Mouse (Mus musculus) limb, embryonic 12.5 days (tissue): ENCODE data around the gene Depdc7. TPM values are rescaled to one million over a fixed set of nuclear protein-coding genes. Genes with fewer than 3 reads are reported as not detected.

ENCODE experiments used
- ATAC-seq: fragments of 200-750 bp; cut with Nextera tagmentation; 2 replicates; pipeline ENCODE4 v1.8.0; 2017; ENCODE audit warnings: low read depth, moderate TSS enrichment; ENCODE audit not compliant: insufficient number of reproducible peaks, insufficient read depth, low FRiP score, low TSS enrichment
- H3K27ac ChIP-seq: fragments of 300-500 bp; sonication (generic); 2 replicates; pipeline ENCODE4 v1.5.1; 2016; ENCODE audit warnings: mild to moderate bottlenecking, moderate library complexity
- H3K27me3 ChIP-seq: fragments of 300-500 bp; sonication (generic); 2 replicates; pipeline ENCODE4 v1.6.1; 2016; ENCODE audit warnings: mild to moderate bottlenecking, moderate library complexity
- H3K36me3 ChIP-seq: fragments of 300-500 bp; sonication (generic); 2 replicates; pipeline ENCODE4 v1.6.1; 2016; ENCODE audit warnings: mild to moderate bottlenecking, moderate library complexity
- H3K4me1 ChIP-seq: fragments of 300-500 bp; sonication (generic); replicated peaks from 2 replicates; pipeline ENCODE4 v1.6.1; 2016
- H3K4me2 ChIP-seq: fragments of 300-500 bp; sonication (generic); 2 replicates; pipeline ENCODE4 v1.6.1; 2016; ENCODE audit warnings: mild to moderate bottlenecking, moderate library complexity
- H3K4me3 ChIP-seq: fragments of 300-500 bp; sonication (generic); replicated peaks from 2 replicates; pipeline ENCODE4 v1.5.1; 2016; ENCODE audit warnings: mild to moderate bottlenecking
- H3K9ac ChIP-seq: fragments of 300-500 bp; sonication (generic); replicated peaks from 2 replicates; pipeline ENCODE4 v1.6.1; 2016; ENCODE audit warnings: mild to moderate bottlenecking, moderate library complexity
- H3K9me3 ChIP-seq: fragments of 300-500 bp; sonication (generic); 2 replicates; pipeline ENCODE4 v1.6.1; 2016; ENCODE audit warnings: mild to moderate bottlenecking, moderate library complexity
- WGBS: fragments of 180-500 bp; shearing (Covaris S2); methylation state at CpG from one replicate; pipeline ENCODE4 v1.1.7; 2016; 5-methylcytosine and 5-hydroxymethylcytosine counted together
- polyA plus RNA-seq: library from polyadenylated mRNA; unstranded; fragments of >200 nt; fragmentation: Nextera tagmentation; extraction: Ambion mirVana; gene quantifications from 2 replicates; pipeline ENCODE4 v1.2.1, GENCODE M21; 2016

Gene Depdc7
- polyA plus RNA-seq, result 4.0 and 4.5 TPM in 2 replicates

- Histone ChIP-seq H3K9ac (peak within 1 kb of the TSS; percentile 81), H3K27ac (no peak within 1 kb of the TSS), H3K4me3 (peak within 1 kb of the TSS; percentile 78), H3K9me3 (no peaks in the 10 kb centered on the region), H3K4me2 (peak within 1 kb of the TSS; percentile 93), H3K27me3 (peaks cover 33% of the 10 kb centered on the region), H3K36me3 (no peaks in the 10 kb centered on the region), H3K4me1 (peaks cover 16% of the 10 kb centered on the region; the same call in 1 of the 2 replicates)
- under 1% methylated on average over 31 of the region's 31 CpGs for WGBS
- peak; percentile 82 for ATAC-seq
Measured at GRCm38 (mm10) chr2:104742741-104743064, at the start of gene Depdc7. Depdc7 (minus strand) TSS chr2:104742878.

- ATAC-seq, result no peak
- H3K36me3 ChIP-seq, result peaks cover 75% of the 10 kb centered on the region
Measured at GRCm38 (mm10) chr2:104774763-104775162, 32.1 kb upstream of the Depdc7 start.

GRCm38 (mm10) chr2:104768697-104769096, 26.0 kb upstream of the Depdc7 start:
- no peak for ATAC-seq
- WGBS, result 90% methylated on average over 1 of the region's 1 CpGs
- Histone ChIP-seq H3K27me3 (no peaks in the 10 kb centered on the region), H3K4me2 (no peak overlapping the region), H3K4me3 (no peak overlapping the region), H3K9ac (no peak overlapping the region), H3K4me1 (no peaks in the 10 kb centered on the region), H3K36me3 (peaks cover 74% of the 10 kb centered on the region), H3K9me3 (no peaks in the 10 kb centered on the region), H3K27ac (no peak overlapping the region)

More at GRCm38 (mm10) chr2:104774763-104775162, 32.1 kb upstream of the Depdc7 start:
- H3K4me2 ChIP-seq, result no peak overlapping the region
- H3K9me3 ChIP-seq, result no peaks in the 10 kb centered on the region
- no peak overlapping the region for H3K9ac ChIP-seq
- 85% methylated on average over 1 of the region's 1 CpGs for WGBS
- H3K4me3 ChIP-seq, result no peak overlapping the region
- H3K4me1 ChIP-seq, result no peaks in the 10 kb centered on the region
- H3K27ac ChIP-seq, result no peak overlapping the region
- no peaks in the 10 kb centered on the region for H3K27me3 ChIP-seq

GRCm38 (mm10) chr2:104764018-104764417, 21.3 kb upstream of the Depdc7 start:
- 91% methylated on average over 4 of the region's 4 CpGs for WGBS
- no peak overlapping the region for H3K4me2 ChIP-seq
- H3K9ac ChIP-seq, result no peak overlapping the region
- no peak overlapping the region for H3K27ac ChIP-seq
- no peaks in the 10 kb centered on the region for H3K9me3 ChIP-seq
- H3K36me3 ChIP-seq, result peaks cover 72% of the 10 kb centered on the region
- H3K27me3 ChIP-seq, result no peaks in the 10 kb centered on the region
- H3K4me1 ChIP-seq, result no peaks in the 10 kb centered on the region
- no peak for ATAC-seq
- H3K4me3 ChIP-seq, result no peak overlapping the region

GRCm38 (mm10) chr2:104763134-104763703, 20.5 kb upstream of the Depdc7 start:
- peaks cover 70% of the 10 kb centered on the region for H3K36me3 ChIP-seq

GRCm38 (mm10) chr2:104750611-104751010, 7.9 kb upstream of the Depdc7 start:
- no peaks in the 10 kb centered on the region for H3K27me3 ChIP-seq
- H3K9ac ChIP-seq, result no peak overlapping the region
- no peak overlapping the region for H3K4me3 ChIP-seq
- ATAC-seq, result no peak
- no peaks in the 10 kb centered on the region for H3K4me1 ChIP-seq
- no peak overlapping the region for H3K27ac ChIP-seq
- H3K9me3 ChIP-seq, result no peaks in the 10 kb centered on the region
- 68% methylated on average over 3 of the region's 3 CpGs for WGBS
- peaks cover 11% of the 10 kb centered on the region for H3K36me3 ChIP-seq
- no peak overlapping the region for H3K4me2 ChIP-seq

More at GRCm38 (mm10) chr2:104763134-104763703, 20.5 kb upstream of the Depdc7 start:
- no peak for ATAC-seq
- Histone ChIP-seq H3K4me1 (no peaks in the 10 kb centered on the region), H3K9ac (no peak overlapping the region), H3K4me2 (no peak overlapping the region), H3K9me3 (no peaks in the 10 kb centered on the region), H3K4me3 (no peak overlapping the region), H3K27me3 (no peaks in the 10 kb centered on the region), H3K27ac (no peak overlapping the region)
- WGBS, result 86% methylated on average over 8 of the region's 8 CpGs

GRCm38 (mm10) chr2:104748652-104749183, 6.0 kb upstream of the Depdc7 start:
- 78% methylated on average over 5 of the region's 5 CpGs for WGBS
- no peak for ATAC-seq
- H3K4me2 ChIP-seq, result no peak overlapping the region
- no peak overlapping the region for H3K9ac ChIP-seq
- peaks cover 5% of the 10 kb centered on the region for H3K36me3 ChIP-seq
- no peak overlapping the region for H3K27ac ChIP-seq
- no peaks in the 10 kb centered on the region for H3K4me1 ChIP-seq
- no peaks in the 10 kb centered on the region for H3K9me3 ChIP-seq
- H3K4me3 ChIP-seq, result no peak overlapping the region
- peaks cover 3% of the 10 kb centered on the region; the same call in 1 of the 2 replicates for H3K27me3 ChIP-seq

- Histone ChIP-seq H3K9me3 (no peaks in the 10 kb centered on the region), H3K27ac (no peak overlapping the region), H3K27me3 (peaks cover 26% of the 10 kb centered on the region), H3K36me3 (no peaks in the 10 kb centered on the region), H3K9ac (no peak overlapping the region), H3K4me2 (no peak overlapping the region), H3K4me1 (peaks cover 13% of the 10 kb centered on the region; the same call in 1 of the 2 replicates), H3K4me3 (no peak overlapping the region)
- 56% methylated on average over 8 of the region's 8 CpGs for WGBS
- ATAC-seq, result no peak
Measured at GRCm38 (mm10) chr2:104746251-104746650, 3.6 kb upstream of the Depdc7 start.

- Histone ChIP-seq H3K27me3 (peaks cover 33% of the 10 kb centered on the region), H3K4me1 (peaks cover 16% of the 10 kb centered on the region; the same call in 1 of the 2 replicates), H3K4me3 (no peak overlapping the region), H3K4me2 (no peak overlapping the region), H3K9me3 (no peaks in the 10 kb centered on the region), H3K9ac (no peak overlapping the region), H3K27ac (no peak overlapping the region), H3K36me3 (no peaks in the 10 kb centered on the region)
- ATAC-seq, result no peak
- WGBS, result 44% methylated on average over 5 of the region's 5 CpGs
Measured at GRCm38 (mm10) chr2:104743971-104744370, 1.3 kb upstream of the Depdc7 start.

GRCm38 (mm10) chr2:104743160-104743559, 482 bp upstream of the Depdc7 start:
- H3K4me3 ChIP-seq, result peak overlapping the region; percentile 78
- peaks cover 33% of the 10 kb centered on the region for H3K27me3 ChIP-seq
- no peak for ATAC-seq
- H3K4me1 ChIP-seq, result peaks cover 16% of the 10 kb centered on the region; the same call in 1 of the 2 replicates
- 10% methylated on average over 7 of the region's 7 CpGs for WGBS
- no peaks in the 10 kb centered on the region for H3K9me3 ChIP-seq
- H3K9ac ChIP-seq, result peak overlapping the region; percentile 81; the same call in 1 of the 2 replicates
- no peak overlapping the region for H3K27ac ChIP-seq
- H3K4me2 ChIP-seq, result peak overlapping the region; percentile 93
- H3K36me3 ChIP-seq, result no peaks in the 10 kb centered on the region

- Histone ChIP-seq H3K9ac (peak overlapping the region; percentile 81), H3K27ac (no peak overlapping the region), H3K36me3 (no peaks in the 10 kb centered on the region), H3K9me3 (no peaks in the 10 kb centered on the region), H3K27me3 (peaks cover 33% of the 10 kb centered on the region), H3K4me2 (peak overlapping the region; percentile 93), H3K4me1 (peaks cover 16% of the 10 kb centered on the region; the same call in 1 of the 2 replicates), H3K4me3 (peak overlapping the region; percentile 78)
- ATAC-seq, result no peak; the same call in 1 of the 2 replicates
- 8% methylated on average over 29 of the region's 46 CpGs for WGBS
Measured at GRCm38 (mm10) chr2:104741896-104742740, 560 bp downstream of the Depdc7 start.
